Mouse (Mus musculus) c-Kit-positive CD71-negative TER-119-negative erythroid progenitor cells, embryonic 14.5 days (primary cell): ENCODE measurements around the gene Bmpr2.

ENCODE experiments used
- DNase-seq: peaks from one replicate; pipeline ENCODE4 v3.0.0-alpha.2; 2013; ENCODE audit warnings: low read depth

The Bmpr2 gene

DNA sequence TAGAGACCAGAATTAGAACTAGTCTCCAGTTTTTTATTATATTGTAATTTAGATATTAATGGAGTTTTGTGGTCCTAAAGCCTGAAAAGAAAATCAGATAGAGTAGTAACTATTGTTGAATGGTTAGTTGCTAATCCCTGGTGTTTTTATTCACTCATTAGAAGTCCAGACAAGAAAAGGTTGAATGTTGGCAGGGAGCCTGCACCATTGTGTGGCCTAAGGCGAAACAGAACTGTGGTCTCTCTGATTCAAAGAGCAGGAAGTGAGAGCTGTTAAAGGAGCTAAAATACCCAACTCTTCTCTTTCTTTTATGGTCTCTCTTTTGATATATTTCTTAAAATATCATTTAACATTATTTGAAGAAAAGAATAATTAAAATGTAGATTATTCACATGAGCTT lies 32.1 kb downstream of the Bmpr2 start:
- no peak for DNase-seq

DNA sequence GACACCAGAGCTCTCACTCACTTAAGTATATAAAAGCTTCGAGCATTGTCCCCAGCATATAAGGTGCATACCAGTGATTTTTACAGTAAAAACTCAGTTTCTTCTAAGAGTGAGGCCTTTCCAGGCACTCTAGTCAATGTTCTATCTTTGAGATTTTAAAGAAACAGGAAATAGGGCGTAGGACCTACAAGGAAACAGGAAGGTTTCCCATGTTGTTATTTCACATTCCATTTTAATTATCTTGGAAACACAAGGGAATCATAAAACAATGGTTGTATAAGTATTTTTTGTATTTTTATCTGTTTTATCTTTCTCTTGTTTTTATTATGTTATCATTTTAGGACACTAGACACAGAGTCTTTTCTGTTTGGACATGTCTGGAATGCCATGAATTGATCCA lies 34.7 kb downstream of the Bmpr2 start:
- DNase-seq: no peak

DNA sequence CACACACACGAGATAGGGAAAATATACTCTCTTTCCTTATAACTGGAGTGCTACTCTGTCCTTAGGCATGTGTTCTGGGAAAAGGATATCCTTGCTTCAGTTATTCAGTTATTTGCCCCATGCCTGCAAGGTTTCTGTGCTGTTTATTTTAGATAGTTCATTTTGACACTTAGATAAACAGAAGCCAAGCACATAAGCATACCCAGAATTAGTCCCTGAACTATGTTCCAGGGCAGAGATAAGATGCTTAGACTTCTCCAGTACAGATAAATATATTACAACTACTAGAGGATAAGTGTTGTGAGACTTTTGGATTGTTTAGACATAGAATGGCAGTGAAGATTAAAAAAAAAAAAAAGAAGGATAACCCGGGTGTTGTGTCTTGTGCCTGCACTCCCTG lies 41.2 kb downstream of the Bmpr2 start:
- no peak for DNase-seq

DNA sequence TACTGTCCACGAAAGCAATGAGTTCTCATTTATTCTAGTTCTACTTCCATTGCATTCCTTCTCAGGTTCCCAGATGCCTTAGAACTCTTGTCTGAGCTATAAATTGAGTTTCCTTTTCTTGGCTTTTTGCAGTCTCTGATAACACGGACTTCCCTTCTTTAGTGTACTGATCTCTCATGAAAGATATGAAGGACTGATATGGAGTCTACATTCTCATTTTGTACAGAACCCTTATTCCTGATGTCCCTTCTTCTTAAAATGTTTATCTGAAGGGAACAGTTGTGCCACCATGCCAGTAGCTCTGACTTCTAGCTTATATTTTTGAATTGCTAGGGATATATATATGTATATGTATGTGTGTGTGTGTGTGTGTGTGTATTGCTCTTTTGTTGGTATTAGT lies 46.7 kb downstream of the Bmpr2 start:
- no peak for DNase-seq

DNA sequence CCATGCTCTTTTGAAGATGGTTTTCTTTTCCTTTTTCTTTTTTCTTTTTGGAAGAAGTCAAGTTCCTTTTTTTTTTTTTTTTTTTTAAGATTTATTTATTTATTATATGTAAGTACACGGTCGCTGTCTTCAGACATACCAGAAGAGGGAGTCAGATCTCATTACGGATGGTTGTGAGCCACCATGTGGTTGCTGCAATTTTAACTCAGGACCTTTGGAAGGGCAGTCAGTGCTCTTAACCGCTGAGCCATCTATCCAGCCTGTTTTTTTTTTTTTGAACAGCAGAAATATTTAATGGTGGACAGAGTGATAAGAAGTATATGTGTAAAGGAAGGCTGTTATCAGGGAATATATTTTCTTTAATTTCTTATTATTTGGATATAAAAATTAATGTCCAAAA lies 49.6 kb downstream of the Bmpr2 start:
- no peak for DNase-seq

DNA sequence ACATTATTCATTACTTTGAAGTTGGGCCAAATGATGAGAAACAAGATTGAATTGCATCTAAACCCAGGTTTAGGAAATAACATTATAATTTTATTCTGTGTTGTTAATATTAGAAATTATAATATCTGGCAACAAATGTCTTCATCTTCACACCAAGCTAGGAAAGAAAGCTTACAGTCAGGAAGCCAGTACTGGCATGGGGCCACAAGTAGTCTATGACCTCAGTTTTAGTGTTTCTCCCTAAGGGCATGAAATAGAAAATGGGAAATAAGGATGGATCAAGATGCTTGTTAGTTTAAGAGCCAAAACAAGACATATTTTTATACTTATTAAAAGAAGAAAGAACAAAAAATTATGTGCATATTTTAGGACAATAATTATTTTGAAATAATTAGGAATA lies 62.2 kb downstream of the Bmpr2 start:
- DNase-seq: no peak

DNA sequence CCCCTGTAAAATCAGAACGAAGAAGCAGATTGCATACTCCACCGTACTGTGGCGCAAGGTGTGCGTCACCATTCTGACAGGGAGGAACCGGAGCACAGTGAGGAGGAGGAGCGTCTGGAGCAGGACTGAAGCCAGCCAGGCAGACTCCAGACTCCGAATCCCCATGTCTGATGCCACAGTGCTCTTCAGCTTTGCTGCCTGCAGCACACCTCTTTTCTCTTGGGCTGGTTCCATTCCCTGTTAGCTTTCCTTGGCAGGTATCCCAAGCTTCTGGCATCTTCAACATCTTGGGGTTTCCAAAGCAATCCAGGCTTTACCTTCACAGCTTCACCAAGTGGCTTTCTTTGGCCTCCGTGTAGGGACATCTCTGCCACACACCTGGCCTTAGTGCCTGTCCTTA lies 63.4 kb downstream of the Bmpr2 start:
- no peak for DNase-seq

DNA sequence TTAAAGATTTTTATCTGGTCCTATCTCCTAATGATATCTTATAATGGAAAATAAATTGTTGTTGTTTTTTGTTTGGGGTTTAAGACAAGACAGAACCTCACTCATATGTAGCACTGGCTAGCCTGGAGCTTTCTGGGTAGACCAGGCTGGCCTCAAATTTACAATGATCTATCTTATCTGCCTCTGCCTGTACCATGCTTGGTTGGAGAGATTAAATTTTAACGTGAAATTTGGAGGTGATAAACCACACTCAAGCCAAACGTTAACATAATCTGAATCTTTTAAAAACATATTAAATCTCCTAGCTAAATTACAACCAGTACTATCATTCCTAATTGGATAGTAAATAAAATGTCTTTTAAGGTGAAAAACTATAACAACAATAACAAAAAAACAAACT lies 66.2 kb downstream of the Bmpr2 start:
- DNase-seq: no peak

DNA sequence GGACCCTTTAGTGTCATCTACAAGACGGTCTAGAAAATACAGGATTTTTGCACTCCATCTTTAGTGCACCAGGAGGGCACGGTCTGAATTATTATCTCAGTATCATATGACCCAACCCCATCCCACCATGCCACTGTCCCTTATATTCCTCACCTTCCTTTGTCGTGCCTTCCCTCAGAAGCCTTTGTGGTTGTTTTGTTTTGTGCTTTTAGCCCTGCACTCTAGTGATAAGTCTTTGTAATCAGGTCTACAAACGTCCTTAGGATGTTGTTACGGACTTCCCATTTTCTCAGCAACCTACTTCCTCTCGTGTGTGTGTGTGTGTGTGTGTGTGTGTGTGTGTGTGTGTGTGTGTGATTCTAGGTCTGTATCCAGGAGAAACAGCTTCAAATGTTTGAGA lies 67.0 kb downstream of the Bmpr2 start:
- peak; percentile 20 for DNase-seq

DNA sequence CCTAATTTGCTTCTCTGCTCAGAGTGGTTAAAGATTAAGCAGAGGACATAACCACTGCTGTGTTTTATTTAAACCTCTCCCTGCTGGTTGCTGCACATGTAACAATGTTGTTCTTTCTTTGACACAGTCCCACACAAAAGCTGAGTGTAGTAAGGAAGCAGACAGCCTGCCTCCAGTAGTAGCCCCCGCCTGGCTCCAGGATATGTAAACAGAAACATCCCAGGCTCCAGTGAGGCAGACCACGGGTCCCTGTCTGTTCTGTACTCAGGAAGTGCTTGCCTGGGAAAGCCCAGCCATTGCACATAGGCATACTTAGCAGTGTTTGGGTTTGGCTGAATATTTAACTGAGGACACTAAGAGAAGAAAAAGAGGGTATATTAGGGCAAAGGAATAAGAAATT lies 70.5 kb downstream of the Bmpr2 start:
- no peak for DNase-seq

DNA sequence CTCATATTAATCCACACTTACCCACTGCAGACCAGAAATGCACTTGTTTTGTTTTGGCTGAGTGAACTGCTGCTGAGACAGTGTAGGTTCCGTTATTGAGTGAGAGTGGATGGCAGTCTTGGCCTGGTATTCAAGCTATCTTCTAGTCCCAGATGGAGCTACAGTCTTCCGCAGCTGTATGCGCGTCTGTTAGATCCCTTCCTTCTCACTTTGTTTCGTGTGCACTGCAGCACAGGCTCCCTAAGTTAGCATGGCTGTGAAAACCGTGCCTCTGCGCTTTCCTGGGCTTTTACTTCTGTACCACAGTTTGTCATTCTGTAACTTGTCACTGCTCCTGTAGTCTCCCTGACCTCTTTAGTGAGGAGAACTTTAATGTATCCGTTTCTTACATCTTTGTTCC lies 85.1 kb downstream of the Bmpr2 start:
- no peak for DNase-seq

DNA sequence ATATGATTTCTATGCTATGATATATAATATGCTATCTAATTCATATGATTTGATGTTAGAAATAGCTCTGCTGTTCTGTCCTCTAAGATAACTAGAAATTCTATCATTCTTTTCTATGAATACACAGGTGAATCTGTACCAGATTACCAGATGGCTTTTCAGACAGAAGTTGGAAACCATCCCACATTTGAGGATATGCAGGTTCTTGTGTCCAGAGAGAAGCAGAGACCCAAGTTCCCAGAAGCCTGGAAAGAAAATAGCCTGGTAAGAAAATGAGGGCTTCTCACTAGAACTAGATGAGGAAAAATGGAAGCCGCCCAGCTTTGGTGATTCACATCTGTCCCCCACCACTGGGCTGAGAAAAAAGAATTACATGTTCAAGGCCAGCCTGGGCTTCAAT lies 95.8 kb downstream of the Bmpr2 start:
- DNase-seq: no peak

DNA sequence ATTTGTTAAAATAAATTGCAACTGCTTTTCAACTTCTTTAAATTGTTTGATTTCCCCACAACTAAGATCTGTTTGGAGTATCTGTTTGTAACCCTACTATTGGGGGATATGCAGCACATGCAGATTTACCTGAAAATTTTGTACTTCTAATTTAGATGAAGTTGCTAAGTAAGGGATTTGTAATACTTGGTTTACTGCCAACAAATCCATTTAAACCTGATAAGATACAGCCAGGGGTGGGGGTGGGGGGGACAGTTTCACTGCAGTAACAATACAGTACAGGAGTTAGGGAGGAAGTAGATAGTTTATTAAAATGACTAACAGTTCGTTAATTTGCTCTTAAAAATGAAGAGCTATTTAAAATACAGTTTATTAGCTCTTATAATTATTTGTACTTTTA lies 98.9 kb downstream of the Bmpr2 start:
- no peak for DNase-seq

DNA sequence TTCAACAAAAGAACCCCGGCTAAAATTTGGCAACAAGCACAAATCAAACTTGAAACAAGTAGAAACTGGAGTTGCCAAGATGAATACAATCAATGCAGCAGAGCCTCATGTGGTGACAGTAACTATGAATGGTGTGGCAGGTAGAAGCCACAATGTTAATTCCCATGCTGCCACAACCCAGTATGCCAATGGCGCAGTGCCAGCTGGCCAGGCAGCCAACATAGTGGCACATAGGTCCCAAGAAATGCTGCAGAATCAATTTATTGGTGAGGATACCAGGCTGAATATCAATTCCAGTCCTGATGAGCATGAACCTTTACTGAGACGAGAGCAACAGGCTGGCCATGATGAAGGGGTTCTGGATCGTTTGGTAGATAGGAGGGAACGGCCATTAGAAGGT lies 104.8 kb downstream of the Bmpr2 start:
- no peak for DNase-seq

DNA sequence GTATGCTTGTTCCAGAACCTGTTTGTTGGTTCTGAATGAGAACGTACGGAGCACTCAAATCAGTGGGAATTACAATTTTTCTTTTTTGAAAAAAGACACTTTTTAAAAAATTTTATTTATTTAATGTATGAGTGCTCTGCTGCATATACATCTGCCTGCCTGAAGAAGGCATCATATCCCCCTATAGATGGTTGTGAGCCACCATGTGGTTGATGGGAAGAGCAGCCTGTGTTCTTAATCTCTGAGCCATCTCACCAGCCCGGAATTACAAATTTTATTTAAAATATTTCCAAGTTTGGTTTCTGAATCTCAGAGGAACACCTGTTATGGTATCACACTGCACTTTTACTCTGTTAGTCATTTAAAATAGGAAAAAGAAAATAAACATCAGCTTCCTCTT lies 110.8 kb downstream of the Bmpr2 start:
- DNase-seq: no peak

DNA sequence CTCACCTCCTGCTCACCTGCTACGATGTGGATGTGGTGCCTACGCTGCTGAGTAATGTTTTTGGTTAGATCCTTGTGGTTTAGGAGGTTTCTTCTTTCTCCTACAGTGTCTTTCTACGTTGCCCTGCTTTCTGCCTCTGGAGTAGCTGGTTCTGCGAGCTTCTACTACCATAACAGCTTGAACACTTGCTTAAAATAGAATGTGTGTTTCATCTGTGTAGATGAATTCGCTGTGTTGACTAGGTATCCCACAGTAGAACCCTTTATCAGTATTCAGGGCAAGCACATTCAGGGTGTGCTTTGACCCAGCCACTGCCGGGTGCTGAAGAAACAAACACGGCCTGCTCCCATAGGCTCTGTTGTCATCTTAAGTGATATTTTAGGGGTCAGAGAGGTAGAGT lies 114.9 kb downstream of the Bmpr2 start:
- no peak for DNase-seq

DNA sequence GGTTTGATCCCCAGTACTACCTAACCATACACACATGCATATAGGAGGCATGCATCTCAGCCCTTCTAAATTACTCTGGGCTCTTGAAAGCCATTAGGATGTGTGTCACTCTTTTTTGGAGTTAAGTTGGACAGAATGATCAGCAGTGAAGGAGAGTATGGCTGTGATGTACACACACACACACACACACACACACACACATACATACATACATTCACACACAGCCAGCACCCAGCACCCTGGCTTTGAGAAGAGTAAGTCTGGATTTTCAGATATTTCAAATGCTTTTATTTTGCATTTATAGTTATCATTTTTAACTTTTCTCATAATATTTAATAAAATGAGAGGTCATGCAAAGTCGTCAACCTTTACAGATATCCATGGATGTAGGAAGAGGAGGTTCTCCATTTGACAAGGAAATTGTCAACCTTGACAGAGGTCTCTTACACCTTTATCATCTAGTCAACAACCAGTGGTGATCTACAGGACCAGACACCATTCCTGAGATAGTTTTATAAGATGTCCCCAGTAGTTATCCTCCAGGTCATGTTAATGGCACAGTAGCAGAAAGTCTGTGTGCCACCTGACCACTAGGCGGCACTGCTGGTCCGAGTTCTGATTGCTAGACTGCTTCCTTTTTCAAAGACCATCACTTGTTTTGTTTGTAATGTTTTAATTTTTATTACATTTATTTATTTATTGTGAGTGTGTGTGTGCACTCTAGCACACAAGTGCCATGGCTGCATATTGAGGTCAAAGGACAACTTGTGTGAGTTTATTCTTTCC lies 120.3 kb downstream of the Bmpr2 start:
- peak; percentile 72 for DNase-seq

DNA sequence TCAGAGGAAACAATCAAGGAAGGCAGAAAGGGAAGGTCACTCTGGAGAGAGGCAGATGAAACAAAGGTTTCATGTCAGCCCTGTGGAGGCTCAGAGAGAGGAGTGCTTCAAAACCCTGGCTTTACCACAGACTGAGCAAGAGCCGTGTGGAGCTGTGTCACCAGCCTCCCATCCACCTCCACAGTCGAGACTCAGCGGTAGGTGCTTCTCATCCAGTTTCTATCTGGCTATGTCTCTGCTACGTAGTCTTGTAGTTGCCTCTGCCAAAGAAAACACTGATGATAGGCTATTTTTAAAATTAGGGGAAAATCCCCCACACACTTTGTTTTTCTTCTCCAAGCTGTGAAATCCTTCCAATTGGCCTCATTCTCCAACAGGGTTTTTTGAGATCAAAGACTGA lies 123.7 kb downstream of the Bmpr2 start:
- DNase-seq: no peak

DNA sequence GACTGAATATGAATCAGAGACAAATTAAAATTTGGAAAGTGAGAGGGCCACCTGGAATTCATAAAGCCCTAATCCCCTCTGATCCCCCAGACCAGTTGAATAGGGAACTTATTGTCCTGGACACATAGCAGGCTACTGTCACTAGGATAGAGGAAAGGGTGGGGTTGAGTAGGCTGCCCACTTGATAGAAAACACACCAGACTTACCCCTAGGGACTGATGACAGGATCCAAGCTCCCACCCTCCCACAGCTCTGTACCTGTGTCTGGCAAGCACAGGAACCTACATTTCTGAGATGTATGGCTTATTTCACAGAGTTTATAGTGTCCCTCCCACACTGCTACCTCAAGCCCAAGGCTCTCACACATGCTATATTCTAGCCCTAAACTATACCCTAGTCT lies 124.8 kb downstream of the Bmpr2 start:
- no peak for DNase-seq

DNA sequence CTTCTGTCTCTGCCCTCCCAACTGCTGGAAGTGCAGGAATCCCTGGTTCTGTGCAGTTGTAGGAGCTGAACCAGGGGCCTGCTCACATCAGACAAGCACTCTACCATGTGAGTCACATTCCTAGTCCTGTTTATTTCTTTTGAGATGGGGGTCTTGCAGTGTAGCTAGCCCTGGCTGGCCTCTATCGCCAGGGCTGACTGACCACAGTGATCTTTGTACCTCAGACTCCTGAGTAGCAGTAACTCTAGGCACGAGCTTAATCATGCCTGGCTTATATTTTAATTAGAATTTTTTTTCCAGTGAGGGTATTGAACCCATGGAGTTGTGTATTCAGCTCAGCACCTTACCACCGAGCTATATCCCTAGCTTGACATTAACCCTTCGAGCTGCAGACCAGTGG lies 128.0 kb downstream of the Bmpr2 start:
- DNase-seq: no peak

DNA sequence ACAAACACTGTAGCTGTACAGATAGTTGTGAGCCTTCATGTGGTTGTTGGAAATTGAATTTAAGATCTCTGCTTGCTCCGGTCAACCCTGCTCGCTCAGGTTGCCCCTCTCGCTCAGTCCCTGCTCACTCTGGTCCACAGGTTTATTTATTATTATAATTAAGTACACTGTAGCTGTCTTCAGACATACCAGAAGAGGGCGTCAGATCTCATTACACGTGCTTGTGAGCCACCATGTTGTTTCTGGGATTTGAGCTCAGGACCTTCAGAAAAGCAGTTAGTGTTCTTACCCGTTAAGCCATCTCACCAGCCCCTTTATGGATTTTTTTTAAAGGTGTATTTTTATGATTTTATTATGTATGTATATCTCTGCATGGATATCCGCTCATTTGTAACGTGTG lies 129.6 kb downstream of the Bmpr2 start:
- DNase-seq: no peak

DNA sequence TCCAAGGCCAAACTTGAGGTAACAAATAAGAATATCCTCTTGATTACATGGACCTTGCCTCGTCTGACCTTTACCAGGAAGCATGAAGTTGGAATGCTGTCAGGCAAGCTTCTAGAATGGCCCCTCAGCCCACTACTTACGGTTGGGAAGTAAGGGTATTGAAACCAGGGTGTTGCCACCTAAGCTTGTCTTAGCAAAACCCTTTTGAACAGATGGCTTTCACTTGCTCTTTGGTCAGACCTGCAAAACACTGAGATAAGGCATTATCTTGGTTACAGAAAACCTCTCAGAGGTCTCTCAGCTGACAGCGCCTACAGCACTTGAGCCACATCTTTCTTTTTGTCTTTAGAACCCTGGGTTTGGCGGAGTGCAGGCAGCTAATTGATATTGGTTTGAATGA lies 130.8 kb downstream of the Bmpr2 start:
- no peak for DNase-seq

DNA sequence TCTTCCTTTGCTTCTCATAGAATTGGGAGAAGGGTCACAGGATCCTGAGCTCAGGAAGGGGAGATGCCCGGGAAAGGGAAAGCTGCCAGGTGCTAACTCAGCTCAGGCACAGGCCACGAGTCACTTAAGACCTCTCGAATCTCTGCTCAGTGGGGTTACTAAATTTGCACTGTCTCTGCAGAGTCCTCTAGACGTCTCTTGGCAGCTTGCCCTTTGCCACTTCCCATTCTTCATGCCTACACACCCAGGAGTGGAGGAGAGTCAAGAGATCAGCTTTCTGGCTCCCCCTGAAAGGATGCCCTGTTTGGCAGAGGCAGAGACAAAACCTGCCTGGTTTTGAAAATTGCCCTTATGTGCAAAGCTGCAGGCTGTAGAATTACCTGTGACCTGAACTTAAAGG lies 132.3 kb downstream of the Bmpr2 start:
- no peak for DNase-seq

DNA sequence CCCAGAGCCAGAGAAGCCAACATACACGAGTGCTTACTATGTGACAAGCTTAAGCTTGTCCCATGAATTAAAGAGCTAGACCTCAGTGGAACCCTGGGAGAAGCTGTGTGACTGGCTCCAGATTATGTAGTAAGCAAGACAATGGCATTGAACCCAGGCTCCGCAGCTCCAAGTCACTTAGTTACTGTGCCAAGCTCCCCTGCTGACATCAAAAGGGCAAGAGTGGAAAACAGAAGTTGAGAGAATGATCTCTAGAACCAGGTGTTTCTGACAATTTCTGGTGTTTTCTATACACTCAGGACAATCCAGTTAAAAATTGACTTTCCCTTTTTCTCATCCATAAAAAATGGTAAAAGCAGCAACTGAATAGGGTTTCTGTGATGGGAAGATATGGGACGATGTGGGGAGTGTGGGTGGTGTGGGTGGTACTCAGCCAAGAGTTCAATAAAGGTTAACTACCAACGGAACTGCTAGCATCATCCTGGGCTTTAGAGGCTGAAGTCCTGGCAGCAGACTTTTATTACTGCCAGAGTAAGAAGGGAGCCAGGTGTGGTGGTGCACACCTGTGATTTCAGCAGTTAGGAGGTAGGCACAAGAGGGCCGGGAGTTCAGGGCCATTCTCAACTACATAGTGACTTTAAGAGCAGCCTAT lies 134.1 kb downstream of the Bmpr2 start:
- DNase-seq: no peak
